In genomic region chr9:63056695-63057349, GRCm38 (mm10) we compare ENCODE assay signal across 18 mouse cellular contexts.
"Had no signal": no experiment of that assay in that cellular context is flagged by ENCODE, and none has a peak within 500 bp of the region (broad histone marks: within the 10 kb centered on the region; RNA-seq: fewer than 3 reads in every experiment).

No protein-coding gene starts in this region.

- H3K4me2 ChIP-seq: lung, embryonic 14.5 days; midbrain, embryonic 11.5 days; stomach, embryonic 15.5 days had no signal

- H3K27ac ChIP-seq: liver, embryonic 14.5 days; macrophage; stomach, embryonic 15.5 days had no signal

- H3K9me3 ChIP-seq: megakaryocyte, embryonic 14.5 days; stomach, embryonic 15.5 days had no signal

- DNase-seq: kidney, adult 18-20 months; kidney, adult 9 months; kidney, postnatal 14 days; kidney, postnatal 4 days; liver, postnatal 0 days; lung, embryonic 14.5 days; midbrain, embryonic 14.5 days; thymus, adult 18-20 months; thymus, postnatal 36 days had no signal

- H3K9ac ChIP-seq: liver, embryonic 14.5 days; liver, postnatal 0 days; lung, embryonic 14.5 days; stomach, embryonic 15.5 days had no signal

- H3K36me3 ChIP-seq: stomach, embryonic 15.5 days had no signal

- ATAC-seq: inflammation-experienced regulatory T-cells, adult 6 months; intestine, embryonic 16.5 days; liver, postnatal 0 days; lung, postnatal 0 days had no signal

- H3K27me3 ChIP-seq: stomach, embryonic 15.5 days had no signal

- H3K4me3 ChIP-seq: layer of hippocampus, adult 2 months; megakaryocyte, embryonic 14.5 days; stomach, embryonic 15.5 days had no signal
